Mouse (Mus musculus): ENCODE data around the gene Dock9.

Gene Dock9

DNA sequence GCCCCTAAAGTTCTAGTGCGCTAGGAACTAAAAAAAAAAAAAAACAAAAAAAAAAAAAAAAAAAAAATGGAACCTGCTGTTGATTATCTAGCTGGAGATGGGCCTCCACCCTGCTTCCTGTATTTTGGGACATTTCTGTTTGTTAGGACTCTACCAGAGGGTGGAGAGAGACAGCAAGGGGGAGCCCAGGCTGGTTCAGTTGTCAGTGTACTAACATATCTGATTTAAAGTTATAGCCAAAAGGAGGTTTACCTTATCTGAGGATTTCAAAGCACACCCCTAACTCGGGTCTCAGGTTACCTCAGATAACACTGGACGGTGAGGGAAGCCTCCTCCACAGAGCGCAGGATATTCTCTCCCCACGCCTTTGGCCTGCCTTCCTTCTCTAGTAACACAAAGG lies 4.0 kb downstream of the Dock9 start:
- in situ Hi-C loops (cut with MboI, MseI): no loop called here

DNA sequence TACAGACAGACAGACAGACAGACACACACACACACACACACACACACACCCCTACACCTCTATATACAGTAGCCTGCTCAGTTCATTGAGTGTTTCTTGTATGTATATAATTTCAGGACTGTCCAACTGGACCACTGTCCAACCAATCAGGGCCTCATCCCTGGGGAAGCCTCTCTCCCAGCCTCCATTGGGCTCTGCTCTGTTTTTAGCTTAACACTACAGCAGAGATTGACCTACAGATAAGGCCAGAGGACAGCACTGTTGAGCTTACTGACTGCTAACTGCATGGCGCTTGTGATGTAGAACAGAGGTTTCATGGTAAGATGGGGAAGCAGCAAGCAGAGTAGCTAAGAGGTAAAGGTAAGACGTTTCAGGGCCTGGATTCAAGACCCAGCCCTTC lies 5.7 kb downstream of the Dock9 start:
- in situ Hi-C loops (cut with MboI, MseI): no loop called here

GRCm38 (mm10) chr14:121791112-121791511 lies 6.5 kb downstream of the Dock9 start:
- in situ Hi-C loops (cut with MboI, MseI): no loop called here

DNA sequence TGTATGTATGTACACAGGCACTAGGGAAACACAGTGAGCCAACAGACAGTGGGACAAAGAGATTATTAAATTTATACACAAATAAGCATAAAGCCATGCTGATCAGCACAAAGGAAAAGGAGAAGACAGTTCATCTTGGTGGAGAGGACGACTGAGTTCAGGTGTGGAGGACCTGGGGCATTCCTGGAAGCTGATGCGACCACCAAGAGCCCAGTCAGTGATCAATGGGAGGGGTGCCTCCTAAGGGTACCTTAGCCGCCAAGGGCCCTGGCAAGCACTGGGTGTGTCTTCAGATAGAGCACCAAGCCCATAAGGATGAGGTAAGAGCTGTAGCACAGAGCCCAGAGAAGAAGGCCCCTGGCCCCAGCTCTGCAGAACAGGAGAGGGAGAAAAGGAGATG lies 8.4 kb downstream of the Dock9 start:
- in situ Hi-C loops (cut with MboI, MseI): no loop called here

- in situ Hi-C loops (cut with MboI, MseI): no loop called here
Observed at GRCm38 (mm10) chr14:121788451-121788850, 9.2 kb downstream of the Dock9 start.

- in situ Hi-C loops (cut with MboI, MseI): no loop called here
Observed at GRCm38 (mm10) chr14:121787430-121787829, 10.2 kb downstream of the Dock9 start.

DNA sequence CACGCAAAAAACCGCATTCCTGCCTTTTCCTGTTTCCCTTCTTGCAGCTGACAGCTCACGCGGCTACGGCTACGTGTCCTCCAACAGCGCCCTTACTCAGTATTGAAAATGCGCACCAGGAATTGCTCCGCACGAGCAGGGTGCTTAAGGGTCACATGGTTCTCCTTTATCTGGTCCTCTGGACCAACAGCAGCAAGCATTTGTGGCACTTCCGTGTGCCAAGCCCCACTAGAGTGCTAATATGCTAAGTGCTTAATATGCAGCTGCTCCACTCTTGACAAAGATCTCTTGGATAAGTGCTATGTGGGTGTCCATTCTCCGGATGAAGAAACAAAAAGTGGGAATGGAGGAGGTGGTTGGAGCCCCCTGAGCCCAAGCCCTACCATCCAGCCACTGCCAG lies 10.7 kb downstream of the Dock9 start:
- in situ Hi-C loops (cut with MboI, MseI): no loop called here

- in situ Hi-C loops (cut with MboI, MseI): no loop called here
Observed at GRCm38 (mm10) chr14:121785394-121785793, 12.2 kb downstream of the Dock9 start.

DNA sequence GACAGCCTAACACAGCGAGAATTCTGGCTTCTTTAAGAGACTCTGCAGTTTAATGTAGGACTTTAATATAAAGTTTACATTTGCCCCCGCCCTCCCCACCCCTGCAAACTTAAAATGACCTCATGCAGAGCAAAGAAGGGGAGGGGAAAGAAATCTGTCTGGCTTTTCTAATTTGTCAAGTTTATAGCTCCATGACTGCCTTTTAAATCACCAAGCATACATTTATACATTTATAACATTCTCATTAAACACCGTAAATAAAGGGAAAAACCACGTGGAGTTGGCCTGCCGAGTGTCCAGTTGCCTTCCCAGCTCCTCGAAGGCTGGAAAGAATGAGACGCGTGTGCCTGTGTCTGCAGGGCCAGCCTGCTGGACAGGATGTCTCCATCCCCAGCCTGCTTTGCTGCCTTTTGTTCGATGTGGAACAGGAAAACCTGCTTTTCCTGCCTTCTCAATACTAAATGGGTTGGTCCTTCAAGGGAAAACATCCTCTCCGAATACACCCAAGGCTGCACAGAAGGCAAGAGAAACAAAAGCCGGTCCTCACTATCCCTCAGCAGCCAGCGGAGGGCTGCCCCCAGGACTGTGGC lies 16.6 kb downstream of the Dock9 start:
- in situ Hi-C loops (cut with MboI, MseI): no loop called here

GRCm38 (mm10) chr14:121780144-121780913 lies 17.3 kb downstream of the Dock9 start:
- in situ Hi-C loops (cut with MboI, MseI): no loop called here

DNA sequence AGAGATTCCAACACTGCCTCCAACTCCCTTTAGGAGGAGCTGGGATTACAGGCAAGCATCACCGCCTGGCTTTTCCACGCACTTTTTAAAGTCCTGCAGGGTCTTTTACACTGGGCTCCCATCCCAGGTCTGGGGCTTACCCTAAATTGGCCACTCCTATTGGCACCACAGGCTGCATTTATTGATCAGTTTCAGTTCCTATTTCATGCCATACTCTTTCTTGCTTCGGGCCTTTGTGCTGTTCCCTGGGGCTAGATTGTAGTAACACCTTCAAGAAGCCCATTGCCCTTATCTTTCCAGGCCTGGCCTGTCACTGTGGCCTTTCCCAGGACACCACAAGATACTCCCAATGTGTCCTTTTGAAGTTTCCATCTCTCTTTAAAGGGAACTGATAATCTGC lies 18.0 kb downstream of the Dock9 start:
- in situ Hi-C loops (cut with MboI, MseI): no loop called here

- in situ Hi-C loops (cut with MboI, MseI): no loop called here
Observed at GRCm38 (mm10) chr14:121777279-121777831, 20.3 kb downstream of the Dock9 start.

DNA sequence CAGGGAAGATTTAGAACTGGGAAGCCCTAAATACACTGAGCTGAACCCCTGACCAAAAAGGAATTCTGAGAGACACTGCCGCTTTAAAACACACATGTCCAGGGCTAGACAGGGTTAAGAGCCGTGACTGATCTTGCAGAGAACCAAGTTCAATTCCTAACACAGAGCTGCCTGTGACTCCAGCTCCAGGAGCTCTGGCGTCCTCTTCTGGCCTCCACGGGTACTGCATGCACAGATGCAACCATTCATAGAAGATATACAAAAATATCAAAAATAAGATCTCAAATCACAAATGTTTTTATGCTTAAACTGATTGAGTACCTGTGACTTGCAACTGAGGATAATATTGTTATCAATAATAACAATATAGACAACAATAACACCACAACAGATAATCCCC lies 20.9 kb downstream of the Dock9 start:
- in situ Hi-C loops (cut with MboI, MseI): no loop called here

DNA sequence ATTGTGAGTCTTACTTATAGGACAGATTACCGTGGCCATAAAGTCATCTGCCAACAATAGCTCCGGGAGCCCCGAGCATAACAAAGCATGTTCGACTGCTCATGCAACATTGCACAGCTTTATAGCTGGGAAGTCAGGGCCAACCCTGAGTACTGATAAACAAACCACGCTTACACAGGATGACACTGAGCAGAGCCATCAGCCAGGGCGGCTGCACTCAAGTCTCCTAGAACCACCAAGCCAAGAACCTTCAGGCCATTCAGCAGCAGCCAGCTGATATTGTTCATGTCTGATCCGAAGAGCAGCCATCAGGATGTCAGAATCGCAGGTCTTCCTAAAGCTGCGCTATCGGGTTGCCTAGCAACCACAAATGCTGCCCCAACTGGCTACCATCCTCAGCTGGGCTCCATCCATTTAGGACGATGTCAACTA lies 35.6 kb downstream of the Dock9 start:
- in situ Hi-C loops (cut with MboI, MseI): no loop called here

DNA sequence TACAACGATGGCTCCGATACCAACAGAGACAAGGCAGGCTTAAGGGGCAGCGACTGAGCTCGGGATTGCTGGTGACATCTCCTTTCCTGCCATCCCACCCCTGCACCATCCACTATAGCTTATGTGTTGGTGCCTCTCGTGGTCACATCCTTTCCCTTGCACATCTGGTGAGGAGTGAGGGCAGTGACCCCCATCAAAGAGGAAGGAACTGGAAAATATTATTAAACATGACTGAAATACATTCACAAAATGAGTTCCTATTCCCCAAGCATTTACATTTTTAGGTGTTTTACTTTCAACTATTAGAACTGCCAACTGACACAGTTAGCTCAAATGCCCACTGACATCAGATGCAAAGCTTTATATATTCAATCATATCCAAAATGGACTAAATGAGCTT lies 37.2 kb downstream of the Dock9 start:
- in situ Hi-C loops (cut with MboI, MseI): no loop called here

- in situ Hi-C loops (cut with MboI, MseI): no loop called here
Observed at GRCm38 (mm10) chr14:121754110-121754509, 43.5 kb downstream of the Dock9 start.

- in situ Hi-C loops (cut with MboI, MseI): no loop called here
Observed at GRCm38 (mm10) chr14:121752686-121753426, 44.8 kb downstream of the Dock9 start.

DNA sequence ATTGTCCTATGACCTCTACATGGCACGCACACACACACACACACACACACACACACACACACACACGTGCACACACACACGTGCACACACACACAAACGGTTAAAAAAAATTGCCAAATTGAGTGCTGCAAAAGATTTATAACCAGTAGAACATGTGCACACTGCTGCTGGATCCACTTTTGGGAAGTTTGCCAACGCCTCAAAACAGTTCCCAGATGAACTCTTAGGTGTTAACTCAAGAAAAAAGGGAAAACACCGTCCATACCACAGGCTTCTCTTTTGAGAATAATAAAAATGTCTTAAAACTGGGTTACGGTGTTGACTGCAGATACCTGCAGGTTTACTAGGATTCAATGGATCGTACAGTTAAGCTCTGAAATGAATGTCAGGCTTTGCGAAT lies 48.0 kb downstream of the Dock9 start:
- in situ Hi-C loops (cut with MboI, MseI): no loop called here

GRCm38 (mm10) chr14:121749084-121749483 lies 48.6 kb downstream of the Dock9 start:
- in situ Hi-C loops (cut with MboI, MseI): no loop called here

GRCm38 (mm10) chr14:121747360-121747759 lies 50.3 kb downstream of the Dock9 start:
- in situ Hi-C loops (cut with MboI, MseI): no loop called here

DNA sequence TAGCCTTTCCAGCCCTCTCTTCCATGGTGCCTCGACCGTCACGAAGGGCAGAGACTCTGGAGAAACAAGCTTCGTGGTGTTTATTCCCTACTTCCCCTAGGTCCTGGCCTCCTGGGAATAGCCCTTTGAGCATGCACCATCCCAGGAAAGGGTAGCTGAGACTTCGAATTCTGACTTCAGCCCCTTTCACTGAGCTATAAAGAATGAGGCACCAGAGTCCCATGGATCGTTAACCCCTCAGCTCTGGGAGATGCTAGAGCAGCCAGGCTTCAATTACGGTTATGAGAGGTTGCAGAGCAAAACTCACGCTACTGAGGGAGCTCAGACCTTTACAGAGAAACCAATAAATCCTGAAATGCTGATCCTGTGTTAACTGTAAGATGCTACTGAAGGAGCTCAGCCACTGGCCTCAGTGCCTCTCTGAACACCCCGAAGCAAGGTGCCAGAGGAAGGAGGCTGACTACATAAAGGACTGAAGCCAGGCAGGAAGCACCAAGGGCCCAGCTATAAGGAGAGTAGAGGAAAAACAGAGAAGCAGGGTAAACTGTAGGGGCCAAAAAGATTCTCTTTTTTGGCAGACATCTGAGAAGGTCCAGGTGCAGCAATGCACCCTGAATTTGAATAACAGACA lies 53.7 kb downstream of the Dock9 start:
- in situ Hi-C loops (cut with MboI, MseI): no loop called here

Data from T-helper 1 cell (primary cell).